Mouse (Mus musculus) kidney, embryonic 15.5 days (tissue): ENCODE data around the gene Tmc1. TPM values are rescaled to one million over a fixed set of nuclear protein-coding genes. Genes with fewer than 3 reads are reported as not detected.

Experiments
- ATAC-seq: fragments of 200-750 bp; cut with Nextera tagmentation; replicated peaks from 2 replicates; pipeline ENCODE4 v1.8.0; 2017; ENCODE audit warnings: moderate TSS enrichment; ENCODE audit not compliant: low FRiP score
- H3K27ac ChIP-seq: fragments of 300-500 bp; sonication (generic); 2 replicates; pipeline ENCODE4 v1.5.1; 2015; ENCODE audit warnings: mild to moderate bottlenecking, inconsistent platforms
- H3K27me3 ChIP-seq: fragments of 300-500 bp; sonication (generic); 2 replicates; pipeline ENCODE4 v1.6.1; 2015; ENCODE audit warnings: inconsistent platforms
- H3K36me3 ChIP-seq: fragments of 300-500 bp; sonication (generic); 2 replicates; pipeline ENCODE4 v1.6.1; 2015; ENCODE audit warnings: inconsistent platforms
- H3K4me1 ChIP-seq: fragments of 300-500 bp; sonication (generic); 2 replicates; pipeline ENCODE4 v1.6.1; 2015; ENCODE audit warnings: inconsistent platforms
- H3K4me2 ChIP-seq: fragments of 300-500 bp; sonication (generic); 2 replicates; pipeline ENCODE4 v1.6.1; 2015; ENCODE audit warnings: moderate library complexity, mild to moderate bottlenecking, inconsistent platforms
- H3K4me3 ChIP-seq: fragments of 300-500 bp; sonication (generic); replicated peaks from 2 replicates; pipeline ENCODE4 v1.5.1; 2015; ENCODE audit warnings: mild to moderate bottlenecking, inconsistent platforms
- H3K9ac ChIP-seq: fragments of 300-500 bp; sonication (generic); 2 replicates; pipeline ENCODE4 v1.6.1; 2015; ENCODE audit warnings: mild to moderate bottlenecking, inconsistent platforms
- H3K9me3 ChIP-seq: fragments of 300-500 bp; sonication (generic); replicated peaks from 2 replicates; pipeline ENCODE4 v1.6.1; 2016; ENCODE audit warnings: inconsistent platforms
- WGBS: fragments of 180-500 bp; shearing (Covaris S2); methylation state at CpG from one replicate; pipeline ENCODE4 v1.1.7; 2015; ENCODE audit warnings: mixed read lengths; 5-methylcytosine and 5-hydroxymethylcytosine counted together
- polyA plus RNA-seq: library from polyadenylated mRNA; unstranded; fragments of >200 nt; fragmentation: Nextera tagmentation; extraction: Ambion mirVana; gene quantifications from 2 replicates; pipeline ENCODE4 v1.2.1, GENCODE M21; 2015

Gene Tmc1
- polyA plus RNA-seq, 1 experiment from 2014 or later, result 0.08 TPM

- H3K27ac ChIP-seq, result no peak overlapping the region
- no peaks in the 10 kb centered on the region for H3K4me1 ChIP-seq
- ATAC-seq, result no peak
- no peak overlapping the region for H3K9ac ChIP-seq
- H3K4me2 ChIP-seq, result no peak overlapping the region
- H3K27me3 ChIP-seq, result no peaks in the 10 kb centered on the region
- no peak overlapping the region for H3K4me3 ChIP-seq
- no peaks in the 10 kb centered on the region for H3K9me3 ChIP-seq
- 43% methylated on average over 4 of the region's 4 CpGs for WGBS
- H3K36me3 ChIP-seq, result no peaks in the 10 kb centered on the region
Measured at GRCm38 (mm10) chr19:20796001-20796400, 158.0 kb downstream of the Tmc1 start.

GRCm38 (mm10) chr19:20794999-20795398, 159.0 kb downstream of the Tmc1 start:
- no peaks in the 10 kb centered on the region for H3K36me3 ChIP-seq
- no peak for ATAC-seq
- H3K27ac ChIP-seq, result no peak overlapping the region
- H3K4me2 ChIP-seq, result no peak overlapping the region
- WGBS, result 91% methylated on average over 3 of the region's 3 CpGs
- no peaks in the 10 kb centered on the region for H3K4me1 ChIP-seq
- H3K9ac ChIP-seq, result no peak overlapping the region
- H3K9me3 ChIP-seq, result no peaks in the 10 kb centered on the region
- H3K4me3 ChIP-seq, result no peak overlapping the region
- H3K27me3 ChIP-seq, result no peaks in the 10 kb centered on the region

GRCm38 (mm10) chr19:20792811-20793210, 161.2 kb downstream of the Tmc1 start:
- no peaks in the 10 kb centered on the region for H3K36me3 ChIP-seq
- no peak overlapping the region for H3K4me2 ChIP-seq
- no peaks in the 10 kb centered on the region for H3K27me3 ChIP-seq
- no peak for ATAC-seq
- H3K4me3 ChIP-seq, result no peak overlapping the region
- no peak overlapping the region for H3K9ac ChIP-seq
- no peaks in the 10 kb centered on the region for H3K9me3 ChIP-seq
- H3K4me1 ChIP-seq, result no peaks in the 10 kb centered on the region
- WGBS, result 94% methylated on average over 2 of the region's 2 CpGs
- H3K27ac ChIP-seq, result no peak overlapping the region

DNA sequence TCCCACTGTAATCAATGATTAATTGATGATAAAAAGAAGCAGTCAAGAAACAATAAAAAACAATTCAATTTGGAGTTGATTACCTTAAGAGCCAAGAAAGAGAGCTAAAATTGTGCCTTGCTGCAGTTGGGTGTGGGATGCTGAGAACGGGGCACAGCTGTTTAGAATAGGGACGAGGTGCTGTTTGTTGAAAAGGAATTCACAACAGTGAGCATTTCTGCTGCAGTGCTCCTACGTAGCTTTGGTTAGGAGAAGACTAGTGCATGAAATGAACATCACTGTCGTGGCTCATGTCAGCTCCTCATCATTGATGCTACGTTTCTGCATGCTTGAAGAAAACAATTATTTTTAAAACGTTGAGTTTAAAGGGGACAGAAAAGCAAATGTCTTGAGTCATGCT, 166.7 kb downstream of the Tmc1 start:
- Histone ChIP-seq H3K27me3 (no peaks in the 10 kb centered on the region), H3K4me1 (no peaks in the 10 kb centered on the region), H3K4me2 (no peak overlapping the region), H3K36me3 (no peaks in the 10 kb centered on the region), H3K27ac (no peak overlapping the region), H3K4me3 (no peak overlapping the region), H3K9ac (no peak overlapping the region), H3K9me3 (no peaks in the 10 kb centered on the region)
- no peak for ATAC-seq
- 87% methylated on average over 6 of the region's 6 CpGs for WGBS

GRCm38 (mm10) chr19:20775681-20776080, 178.3 kb downstream of the Tmc1 start:
- H3K27ac ChIP-seq, result no peak overlapping the region
- no peak overlapping the region for H3K9ac ChIP-seq
- 77% methylated on average over 2 of the region's 2 CpGs for WGBS
- H3K36me3 ChIP-seq, result no peaks in the 10 kb centered on the region
- ATAC-seq, result no peak
- no peaks in the 10 kb centered on the region for H3K9me3 ChIP-seq
- H3K27me3 ChIP-seq, result no peaks in the 10 kb centered on the region
- no peak overlapping the region for H3K4me3 ChIP-seq
- no peaks in the 10 kb centered on the region for H3K4me1 ChIP-seq
- no peak overlapping the region for H3K4me2 ChIP-seq

- H3K27ac ChIP-seq, result no peak overlapping the region
- ATAC-seq, result no peak
- no peaks in the 10 kb centered on the region for H3K27me3 ChIP-seq
- no peaks in the 10 kb centered on the region for H3K36me3 ChIP-seq
- no peak overlapping the region for H3K4me2 ChIP-seq
- H3K9me3 ChIP-seq, result no peaks in the 10 kb centered on the region
- no peak overlapping the region for H3K9ac ChIP-seq
- H3K4me1 ChIP-seq, result no peaks in the 10 kb centered on the region
- WGBS, result 88% methylated on average over 7 of the region's 7 CpGs
- no peak overlapping the region for H3K4me3 ChIP-seq
Measured at GRCm38 (mm10) chr19:20773941-20774340, 180.1 kb downstream of the Tmc1 start.

DNA sequence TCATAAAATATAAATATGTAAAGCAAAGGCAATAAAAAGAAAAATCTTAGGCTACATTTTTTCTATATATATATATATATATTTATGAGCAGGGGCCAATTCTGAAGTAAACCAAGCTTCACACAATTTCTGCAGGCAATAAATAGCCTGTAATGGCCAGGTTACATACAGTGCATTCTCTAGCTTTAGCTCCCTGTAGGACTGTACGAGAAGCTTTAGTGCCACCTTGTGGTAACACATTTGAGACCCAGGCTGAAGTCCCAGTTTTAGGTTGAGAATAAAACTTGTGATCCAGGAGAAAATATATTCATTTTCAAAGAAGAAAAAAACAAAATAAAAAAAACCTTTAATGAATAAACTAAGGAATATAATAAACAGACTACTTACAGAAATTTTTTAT, 189.8 kb downstream of the Tmc1 start:
- no peak overlapping the region for H3K4me2 ChIP-seq
- no peak overlapping the region for H3K4me3 ChIP-seq
- no peaks in the 10 kb centered on the region for H3K9me3 ChIP-seq
- H3K27me3 ChIP-seq, result no peaks in the 10 kb centered on the region
- WGBS, result 10% methylated on average over 1 of the region's 1 CpGs
- no peak overlapping the region for H3K9ac ChIP-seq
- 0 out of 2 replicates have a peak, but pooled peaks have one; percentile 56 for ATAC-seq
- no peaks in the 10 kb centered on the region for H3K4me1 ChIP-seq
- H3K27ac ChIP-seq, result no peak overlapping the region
- H3K36me3 ChIP-seq, result no peaks in the 10 kb centered on the region

DNA sequence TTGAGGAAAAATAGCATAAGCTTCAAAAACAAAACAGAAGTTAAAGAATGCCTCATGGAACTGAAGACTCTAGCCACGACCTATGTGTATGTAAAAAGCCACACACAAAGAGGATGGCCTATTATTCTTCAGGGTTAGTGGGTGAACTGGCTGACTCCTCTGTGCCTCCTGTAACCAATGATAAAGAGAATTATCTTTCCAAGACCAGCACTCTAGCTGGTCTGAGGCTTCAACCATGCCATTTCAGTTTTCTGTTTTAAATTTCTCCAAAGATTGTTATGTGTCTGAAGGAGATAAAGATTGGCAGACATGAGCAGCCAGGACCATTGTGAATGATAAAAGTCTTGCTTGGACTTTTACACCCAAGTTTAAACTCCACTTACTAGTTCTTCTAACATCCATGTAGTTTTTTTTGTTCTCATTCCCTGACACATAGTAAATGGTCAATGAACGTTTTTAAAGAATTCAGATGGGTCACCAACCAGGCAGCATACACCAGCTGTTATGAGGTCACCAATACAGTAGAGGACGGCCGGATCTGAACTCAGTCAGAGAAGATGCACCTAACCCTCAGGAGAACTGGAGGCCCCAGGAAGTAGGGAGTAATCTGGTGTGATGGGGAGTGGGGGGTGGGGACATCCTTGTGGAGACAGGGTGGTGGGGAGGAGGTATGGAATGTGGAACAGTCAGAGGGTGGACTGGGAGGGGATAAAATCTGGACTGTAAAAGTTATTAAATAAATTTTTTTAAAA, 192.2 kb downstream of the Tmc1 start:
- Histone ChIP-seq H3K9me3 (no peaks in the 10 kb centered on the region), H3K4me3 (no peak overlapping the region), H3K4me1 (no peaks in the 10 kb centered on the region), H3K4me2 (no peak overlapping the region), H3K9ac (no peak overlapping the region), H3K36me3 (no peaks in the 10 kb centered on the region), H3K27ac (no peak overlapping the region), H3K27me3 (no peaks in the 10 kb centered on the region)
- ATAC-seq, result no peak
- WGBS, result 68% methylated on average over 4 of the region's 4 CpGs

GRCm38 (mm10) chr19:20761119-20761518, 192.9 kb downstream of the Tmc1 start:
- Histone ChIP-seq H3K36me3 (no peaks in the 10 kb centered on the region), H3K4me2 (no peak overlapping the region), H3K9me3 (no peaks in the 10 kb centered on the region), H3K27ac (no peak overlapping the region), H3K9ac (no peak overlapping the region), H3K27me3 (no peaks in the 10 kb centered on the region), H3K4me3 (no peak overlapping the region), H3K4me1 (no peaks in the 10 kb centered on the region)
- ATAC-seq, result no peak
- 70% methylated on average over 3 of the region's 3 CpGs for WGBS

DNA sequence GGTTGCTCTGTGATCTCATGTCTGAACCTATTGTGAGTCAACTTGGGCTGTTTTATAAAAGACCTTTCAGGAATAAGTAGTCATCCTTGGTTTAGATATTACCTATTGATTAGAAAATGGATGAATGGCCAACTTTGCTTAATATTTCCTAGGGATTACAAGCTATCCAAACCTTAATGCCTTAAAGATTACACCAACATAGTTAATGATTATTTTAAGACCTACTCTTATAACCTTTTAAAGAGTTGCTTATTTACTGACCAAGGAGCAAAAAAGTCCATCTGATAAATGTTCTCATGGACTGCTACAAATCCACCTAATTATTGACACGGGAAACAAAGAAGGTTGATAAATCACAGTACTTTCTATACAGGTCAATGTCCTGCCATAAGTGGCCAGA, 209.4 kb downstream of the Tmc1 start:
- no peaks in the 10 kb centered on the region for H3K9me3 ChIP-seq
- no peak overlapping the region for H3K4me2 ChIP-seq
- no peaks in the 10 kb centered on the region for H3K36me3 ChIP-seq
- ATAC-seq, result no peak
- no peak overlapping the region for H3K27ac ChIP-seq
- no peak overlapping the region for H3K9ac ChIP-seq
- 73% methylated on average over 1 of the region's 1 CpGs for WGBS
- H3K4me1 ChIP-seq, result no peaks in the 10 kb centered on the region
- no peak overlapping the region for H3K4me3 ChIP-seq
- H3K27me3 ChIP-seq, result no peaks in the 10 kb centered on the region

Other genes with a start within 250 kb of the Tmc1 start
- 4.5 and 4.6 TPM in 2 replicates for gene Aldh1a7, start 226.6 kb downstream of the Tmc1 start, polyA plus RNA-seq